Mouse (Mus musculus) small intestine, adult 2 months (tissue): ENCODE results near the gene Ankrd13c.

Source experiments
- CTCF ChIP-seq: fragments of 200-500 bp; IDR thresholded peaks from 2 replicates; pipeline ENCODE4 v1.5.1; 2012; ENCODE audit warnings: low read depth, mild to moderate bottlenecking, control low read depth, inconsistent platforms, low read length, moderate library complexity, mixed read lengths; ENCODE audit not compliant: insufficient replicate concordance, insufficient read length; ENCODE audit errors: extremely low read depth
- POLR2A ChIP-seq: fragments of 200-500 bp; IDR thresholded peaks from 2 replicates; pipeline ENCODE4 v1.6.1; 2012; ENCODE audit warnings: low read depth, mild to moderate bottlenecking, control low read depth, inconsistent platforms, low read length, moderate library complexity

- TF ChIP-seq POLR2A: no peak
- TF ChIP-seq CTCF: no peak
Observed at GRCm38 (mm10) chr3:157952716-157953115, 5.7 kb downstream of the Ankrd13c start.
